Mouse (Mus musculus) lung, embryonic 16.5 days (tissue): Measurements from ENCODE around the gene Atp1a1. TPM values are rescaled to one million over a fixed set of nuclear protein-coding genes. Genes with fewer than 3 reads are reported as not detected.

ENCODE experiments used
- ATAC-seq: fragments of 200-750 bp; cut with Nextera tagmentation; 2 replicates; pipeline ENCODE4 v1.8.0; 2017; ENCODE audit warnings: low read depth, mild to moderate bottlenecking, moderate library complexity
- H3K27ac ChIP-seq: fragments of 300-500 bp; sonication (generic); 2 replicates; pipeline ENCODE4 v1.5.1; 2014; ENCODE audit warnings: mild to moderate bottlenecking, control low read depth, low read length
- H3K27me3 ChIP-seq: fragments of 300-500 bp; sonication (generic); 2 replicates; pipeline ENCODE4 v1.6.1; 2014; ENCODE audit warnings: low read depth, low read length, mixed read lengths; ENCODE audit not compliant: control insufficient read depth, insufficient read depth
- H3K36me3 ChIP-seq: fragments of 300-500 bp; sonication (generic); 2 replicates; pipeline ENCODE4 v1.6.1; 2014; ENCODE audit warnings: low read length; ENCODE audit not compliant: control insufficient read depth, insufficient read depth
- H3K4me1 ChIP-seq: fragments of 300-500 bp; sonication (generic); replicated peaks from 2 replicates; pipeline ENCODE4 v1.6.1; 2014; ENCODE audit warnings: low read length, mixed read lengths; ENCODE audit not compliant: control insufficient read depth, insufficient read depth
- H3K4me2 ChIP-seq: fragments of 300-500 bp; sonication (generic); 2 replicates; pipeline ENCODE4 v1.6.1; 2014; ENCODE audit warnings: low read depth, low read length, control low read depth
- H3K4me3 ChIP-seq: fragments of 300-500 bp; sonication (generic); 2 replicates; pipeline ENCODE4 v1.5.1; 2014; ENCODE audit warnings: mild to moderate bottlenecking, low read length, control low read depth
- H3K9ac ChIP-seq: fragments of 300-500 bp; sonication (generic); 2 replicates; pipeline ENCODE4 v1.6.1; 2014; ENCODE audit warnings: low read length, control low read depth
- H3K9me3 ChIP-seq: fragments of 300-500 bp; sonication (generic); 2 replicates; pipeline ENCODE4 v1.6.1; 2016; ENCODE audit warnings: low read length; ENCODE audit not compliant: control insufficient read depth
- whole genome bisulfite sequencing: fragments of 180-500 bp; shearing (Covaris S2); extraction: QIAGEN DNeasy Blood & Tissue Kit; methylation state at CpG from one replicate; pipeline ENCODE4 v1.1.7; 2014; 5-methylcytosine and 5-hydroxymethylcytosine counted together
- polyA plus RNA-seq: library from polyadenylated mRNA; unstranded; fragments of >200 nt; fragmentation: Nextera tagmentation; extraction: Ambion mirVana; gene quantifications from 2 replicates; pipeline ENCODE4 v1.2.1, GENCODE M21; 2015

Atp1a1 gene
- polyA plus RNA-seq, 1 experiment from 2014 or later, result 118 TPM

DNA sequence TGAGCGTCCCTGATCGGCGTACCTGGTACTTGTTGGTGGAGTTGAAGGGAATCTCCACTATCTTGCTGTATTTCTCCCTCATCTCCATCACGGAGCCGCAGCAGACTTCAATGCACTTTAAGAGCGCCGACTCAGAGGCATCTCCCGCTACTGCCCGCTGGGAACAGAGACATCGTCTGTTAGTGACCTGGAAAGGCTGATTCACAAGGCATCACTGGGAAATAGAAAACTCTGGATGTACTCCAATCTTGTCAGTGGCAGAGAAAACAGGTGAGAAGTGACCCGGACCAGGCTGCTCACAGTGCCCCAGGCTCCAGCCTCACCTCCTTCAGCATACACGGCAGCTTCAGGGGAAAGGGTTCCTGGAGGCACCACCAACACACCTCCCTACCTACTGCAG is 17.7 kb downstream of the Atp1a1 start:
- Histone ChIP-seq H3K27ac (no peak overlapping the region), H3K9ac (no peak overlapping the region), H3K9me3 (no peaks in the 10 kb centered on the region), H3K4me2 (no peak overlapping the region), H3K27me3 (no peaks in the 10 kb centered on the region), H3K4me3 (no peak overlapping the region), H3K36me3 (peaks cover 86% of the 10 kb centered on the region), H3K4me1 (no peaks in the 10 kb centered on the region)
- no peak for ATAC-seq
- WGBS, result 91% methylated on average over 12 of the region's 12 CpGs

DNA sequence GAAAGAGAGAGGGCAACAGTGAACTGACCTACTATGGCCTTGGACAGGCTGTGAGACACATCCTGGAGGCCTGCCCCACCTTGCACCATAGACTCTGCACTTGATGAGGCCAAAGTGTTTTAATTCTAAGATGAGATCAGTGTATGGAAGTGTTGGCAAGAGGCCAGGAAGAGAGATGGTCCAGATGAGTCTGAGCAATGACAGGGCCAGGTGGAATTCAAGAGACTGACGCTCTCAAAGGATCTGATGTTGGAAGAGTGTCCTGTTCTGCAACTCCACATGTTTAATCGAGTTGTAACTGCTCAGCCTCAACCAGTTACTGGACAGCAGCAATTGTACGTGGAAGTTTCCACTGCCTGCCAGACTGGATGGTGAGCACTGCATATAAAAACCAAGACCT is 26.4 kb downstream of the Atp1a1 start:
- no peak overlapping the region for H3K9ac ChIP-seq
- no peak overlapping the region for H3K4me3 ChIP-seq
- H3K4me2 ChIP-seq, result no peak overlapping the region
- whole genome bisulfite sequencing, result 63% methylated on average over 3 of the region's 3 CpGs
- no peaks in the 10 kb centered on the region for H3K9me3 ChIP-seq
- ATAC-seq, result no peak
- H3K27ac ChIP-seq, result no peak overlapping the region
- H3K27me3 ChIP-seq, result no peaks in the 10 kb centered on the region
- H3K4me1 ChIP-seq, result no peaks in the 10 kb centered on the region
- H3K36me3 ChIP-seq, result peaks cover 65% of the 10 kb centered on the region

DNA sequence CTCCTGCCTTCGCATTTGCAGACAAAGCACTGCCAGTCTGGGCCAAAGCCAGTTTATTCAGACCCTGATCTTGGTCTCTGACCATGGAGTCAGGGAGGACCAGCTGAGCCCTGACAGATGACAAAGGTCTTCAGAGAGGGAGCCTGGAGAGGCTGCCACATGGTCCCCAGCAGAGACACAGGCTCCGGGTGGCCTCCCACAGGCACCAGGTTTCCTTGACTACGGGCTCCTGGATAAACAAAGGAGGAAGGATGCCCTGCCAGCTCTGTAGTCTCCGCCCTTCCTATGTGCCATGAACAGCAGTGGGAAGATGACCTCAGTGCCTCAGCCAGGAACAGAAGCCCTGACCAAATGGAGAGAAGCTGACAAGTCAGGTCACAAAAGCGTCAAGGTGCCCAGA is 27.1 kb downstream of the Atp1a1 start:
- WGBS, result 66% methylated on average over 5 of the region's 5 CpGs
- Histone ChIP-seq H3K4me1 (peaks cover 2% of the 10 kb centered on the region; the same call in 1 of the 2 replicates), H3K27me3 (no peaks in the 10 kb centered on the region), H3K36me3 (peaks cover 58% of the 10 kb centered on the region), H3K27ac (no peak overlapping the region), H3K4me2 (no peak overlapping the region), H3K4me3 (no peak overlapping the region), H3K9me3 (no peaks in the 10 kb centered on the region), H3K9ac (no peak overlapping the region)
- ATAC-seq, result no peak

DNA sequence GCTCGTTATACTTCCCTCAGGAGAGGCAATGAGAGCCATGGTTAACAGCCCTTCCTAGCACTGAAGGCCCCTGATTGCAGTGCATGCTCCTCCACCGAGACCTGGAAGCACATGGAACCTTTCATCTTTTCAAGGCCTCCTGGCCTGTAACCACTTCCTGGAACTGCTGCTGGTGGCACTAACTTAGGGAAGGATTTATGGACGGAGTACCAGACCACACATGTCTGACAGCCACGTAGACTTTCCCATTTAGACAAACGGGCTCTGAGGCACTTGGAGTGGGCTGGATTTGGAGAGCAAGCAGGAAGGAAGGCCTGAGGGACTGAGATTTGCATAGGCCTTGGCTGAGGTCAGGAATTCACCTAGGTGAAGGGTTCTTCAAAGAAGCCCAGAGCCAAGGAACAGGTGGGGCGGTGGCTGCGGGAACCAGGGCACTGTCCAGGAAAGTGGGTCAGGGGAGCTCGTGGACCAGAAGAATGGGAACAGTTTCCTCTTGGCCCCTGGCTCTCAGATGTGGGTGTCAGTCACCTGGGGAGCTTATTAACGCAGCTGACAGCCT is 28.9 kb downstream of the Atp1a1 start:
- H3K36me3 ChIP-seq, result peaks cover 41% of the 10 kb centered on the region
- no peak overlapping the region for H3K9ac ChIP-seq
- no peaks in the 10 kb centered on the region for H3K9me3 ChIP-seq
- no peaks in the 10 kb centered on the region for H3K27me3 ChIP-seq
- ATAC-seq, result no peak
- WGBS, result 53% methylated on average over 9 of the region's 9 CpGs
- H3K4me2 ChIP-seq, result no peak overlapping the region
- H3K27ac ChIP-seq, result no peak overlapping the region
- peaks cover 4% of the 10 kb centered on the region; the same call in 1 of the 2 replicates for H3K4me1 ChIP-seq
- H3K4me3 ChIP-seq, result no peak overlapping the region

DNA sequence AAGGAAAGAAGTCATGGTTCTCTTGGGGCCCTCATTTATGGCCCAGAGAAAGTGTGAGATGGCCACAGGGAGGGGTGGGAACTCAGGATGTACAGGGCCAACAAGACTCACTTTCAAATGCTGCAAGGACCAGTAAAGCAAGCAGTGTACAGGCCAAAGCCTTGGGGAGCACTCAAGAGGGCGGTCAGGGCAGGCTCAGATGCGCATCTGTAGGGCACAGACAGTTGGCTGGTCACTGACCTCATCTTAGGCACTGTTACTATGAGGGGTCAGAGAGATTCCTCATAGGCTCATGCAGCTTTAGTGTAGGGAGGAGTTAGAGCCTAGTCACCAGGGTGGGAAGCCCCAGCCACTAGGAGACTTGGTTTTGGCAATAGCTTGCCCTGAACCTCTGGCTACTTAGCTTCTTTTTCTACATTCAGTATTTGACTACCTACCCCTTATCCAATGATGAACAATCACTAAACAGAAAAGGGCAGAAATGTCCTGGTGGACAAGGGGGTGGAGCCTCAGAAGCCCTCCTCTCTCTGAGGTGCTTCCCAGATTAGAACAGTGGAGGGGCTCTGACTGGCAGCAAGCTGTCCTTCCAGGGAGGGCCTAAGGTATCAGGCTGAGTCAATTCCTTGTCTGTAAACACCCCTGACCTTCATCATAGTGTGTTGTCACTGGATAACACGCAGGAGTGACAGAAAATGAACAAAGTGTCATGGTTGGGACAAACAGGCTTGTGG is 29.9 kb downstream of the Atp1a1 start:
- Histone ChIP-seq H3K4me2 (no peak overlapping the region), H3K27ac (no peak overlapping the region), H3K9me3 (no peaks in the 10 kb centered on the region), H3K9ac (no peak overlapping the region), H3K4me3 (no peak overlapping the region), H3K27me3 (no peaks in the 10 kb centered on the region), H3K36me3 (peaks cover 33% of the 10 kb centered on the region), H3K4me1 (peaks cover 4% of the 10 kb centered on the region; the same call in 1 of the 2 replicates)
- 93% methylated on average over 3 of the region's 3 CpGs for WGBS
- ATAC-seq, result no peak

DNA sequence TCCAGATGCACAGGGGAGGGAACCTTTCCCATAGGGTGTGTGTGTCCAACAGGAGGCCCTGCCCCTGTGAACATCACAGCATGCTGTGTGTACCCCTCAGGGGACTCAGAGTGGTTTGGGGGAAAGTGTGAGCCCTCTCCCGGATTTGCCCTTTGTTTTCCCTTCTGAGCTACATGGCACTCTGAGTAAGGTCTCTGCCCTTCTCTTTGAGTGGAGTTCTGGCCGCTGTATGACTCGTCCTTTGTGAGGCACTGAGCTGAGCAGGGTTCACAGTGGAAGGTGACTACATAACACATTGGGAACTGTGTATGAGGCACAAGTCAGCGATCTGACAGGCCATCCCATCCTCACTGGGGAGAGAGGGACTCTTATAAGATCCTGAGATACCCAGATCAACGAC is 31.5 kb downstream of the Atp1a1 start:
- Histone ChIP-seq H3K9ac (no peak overlapping the region), H3K36me3 (peaks cover 18% of the 10 kb centered on the region), H3K27ac (no peak overlapping the region; the same call in 1 of the 2 replicates), H3K4me3 (no peak overlapping the region), H3K27me3 (no peaks in the 10 kb centered on the region), H3K4me1 (peaks cover 4% of the 10 kb centered on the region; the same call in 1 of the 2 replicates), H3K9me3 (no peaks in the 10 kb centered on the region), H3K4me2 (no peak overlapping the region)
- no peak for ATAC-seq
- 55% methylated on average over 5 of the region's 5 CpGs for WGBS

DNA sequence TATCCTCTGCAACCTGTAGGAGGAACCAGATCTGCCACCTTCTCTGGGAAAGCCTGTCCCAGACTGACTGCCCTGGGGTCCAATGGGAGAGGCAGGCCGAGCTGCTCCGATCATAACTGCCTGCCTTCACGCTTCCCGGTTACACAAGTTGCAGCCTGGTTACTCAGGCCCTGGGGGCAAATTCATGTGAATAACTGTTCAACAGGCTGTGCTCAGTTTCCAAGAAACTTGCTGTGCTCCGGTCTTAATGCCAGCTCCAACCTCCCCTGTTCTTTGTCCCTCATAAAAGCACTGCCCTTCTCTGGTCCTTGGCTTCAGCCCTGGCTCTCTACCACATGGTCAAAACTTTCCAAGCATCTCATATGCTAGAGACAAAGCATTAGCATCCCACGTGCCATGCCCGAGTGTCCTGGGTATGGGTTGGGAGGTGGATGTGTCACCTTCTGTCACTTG is 32.3 kb downstream of the Atp1a1 start:
- Histone ChIP-seq H3K36me3 (peaks cover 13% of the 10 kb centered on the region), H3K27me3 (no peaks in the 10 kb centered on the region), H3K9ac (peak overlapping the region; percentile 36; the same call in 1 of the 2 replicates), H3K4me3 (no peak overlapping the region), H3K4me1 (peaks cover 4% of the 10 kb centered on the region; the same call in 1 of the 2 replicates), H3K4me2 (no peak overlapping the region), H3K9me3 (no peaks in the 10 kb centered on the region), H3K27ac (no peak overlapping the region)
- 48% methylated on average over 7 of the region's 7 CpGs for WGBS
- ATAC-seq, result no peak

DNA sequence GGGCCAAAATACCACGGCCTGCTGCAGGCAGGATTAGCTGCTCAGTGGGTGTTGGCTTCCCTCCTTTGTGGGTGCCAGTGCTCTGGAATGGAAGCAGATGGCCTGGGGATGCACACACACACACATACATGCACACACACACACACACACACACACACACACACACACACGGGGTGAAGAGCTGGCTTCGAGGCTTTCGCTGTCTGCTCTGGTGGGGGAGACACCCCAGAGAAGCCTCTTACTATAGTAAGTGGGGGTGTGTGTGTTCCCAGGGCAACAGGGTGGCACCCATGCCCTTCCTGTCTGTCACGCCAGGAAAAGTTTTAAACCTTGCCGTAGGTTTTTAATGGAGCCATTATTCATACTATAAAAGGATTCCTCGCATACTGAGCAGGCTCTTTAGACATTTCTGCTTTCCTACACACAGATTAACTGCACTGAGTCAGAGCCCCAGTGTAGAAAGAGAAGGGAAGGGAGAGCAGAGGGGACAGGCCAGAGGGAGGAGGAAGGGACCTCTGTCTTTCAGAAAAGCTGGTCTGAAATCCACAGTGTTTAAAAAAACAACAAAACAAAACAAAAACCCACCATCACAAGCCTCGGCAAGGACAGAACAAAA is 32.9 kb downstream of the Atp1a1 start:
- Histone ChIP-seq H3K27me3 (no peaks in the 10 kb centered on the region), H3K27ac (no peak overlapping the region), H3K36me3 (peaks cover 8% of the 10 kb centered on the region), H3K9ac (peak overlapping the region; percentile 36; the same call in 1 of the 2 replicates), H3K4me2 (no peak overlapping the region), H3K9me3 (no peaks in the 10 kb centered on the region), H3K4me1 (peaks cover 4% of the 10 kb centered on the region; the same call in 1 of the 2 replicates), H3K4me3 (no peak overlapping the region)
- ATAC-seq, result no peak
- 54% methylated on average over 8 of the region's 8 CpGs for WGBS

DNA sequence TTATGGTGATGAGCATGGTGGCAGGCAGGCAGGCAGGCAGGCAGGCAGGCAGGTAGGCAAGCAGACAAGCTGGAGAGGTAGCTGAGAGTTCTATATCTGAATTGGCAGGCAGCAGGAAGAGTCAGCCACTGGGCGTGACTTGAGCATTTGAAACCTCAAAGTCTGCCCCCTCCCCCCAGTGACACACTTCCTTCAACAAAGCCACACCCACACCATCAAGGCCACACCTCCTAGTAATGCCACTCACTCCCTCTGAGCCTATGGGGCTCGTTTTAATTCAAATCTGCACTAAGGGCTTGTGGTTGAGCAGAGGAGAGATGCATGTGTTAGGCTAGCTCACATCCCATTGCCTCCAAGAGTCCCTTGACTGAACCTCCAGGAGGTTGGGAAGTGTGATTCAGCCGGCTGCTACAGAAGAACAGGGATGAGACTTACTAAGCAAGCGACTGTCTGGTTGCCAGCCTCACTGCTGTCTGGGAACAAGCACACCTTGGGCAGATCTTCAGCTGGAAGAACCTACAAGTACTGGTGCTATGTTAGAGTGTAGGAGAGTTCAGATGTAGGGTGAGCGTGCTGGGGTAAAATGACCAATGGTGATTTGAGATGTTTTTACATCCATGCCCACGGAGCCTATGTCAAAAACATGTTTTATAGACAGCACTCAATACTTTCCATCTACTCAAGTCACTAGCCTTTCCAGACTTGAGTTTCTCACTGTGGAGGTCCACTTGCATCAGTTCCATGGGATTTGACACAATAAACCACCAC is 33.6 kb downstream of the Atp1a1 start:
- Histone ChIP-seq H3K9ac (no peak overlapping the region), H3K36me3 (peaks cover 5% of the 10 kb centered on the region; the same call in 1 of the 2 replicates), H3K4me3 (no peak overlapping the region), H3K27ac (no peak overlapping the region), H3K27me3 (no peaks in the 10 kb centered on the region), H3K4me2 (no peak overlapping the region), H3K9me3 (no peaks in the 10 kb centered on the region), H3K4me1 (peaks cover 4% of the 10 kb centered on the region; the same call in 1 of the 2 replicates)
- WGBS, result 78% methylated on average over 6 of the region's 6 CpGs
- no peak for ATAC-seq
